17 mouse cellular contexts compared by ENCODE assay signal in the genomic region with DNA sequence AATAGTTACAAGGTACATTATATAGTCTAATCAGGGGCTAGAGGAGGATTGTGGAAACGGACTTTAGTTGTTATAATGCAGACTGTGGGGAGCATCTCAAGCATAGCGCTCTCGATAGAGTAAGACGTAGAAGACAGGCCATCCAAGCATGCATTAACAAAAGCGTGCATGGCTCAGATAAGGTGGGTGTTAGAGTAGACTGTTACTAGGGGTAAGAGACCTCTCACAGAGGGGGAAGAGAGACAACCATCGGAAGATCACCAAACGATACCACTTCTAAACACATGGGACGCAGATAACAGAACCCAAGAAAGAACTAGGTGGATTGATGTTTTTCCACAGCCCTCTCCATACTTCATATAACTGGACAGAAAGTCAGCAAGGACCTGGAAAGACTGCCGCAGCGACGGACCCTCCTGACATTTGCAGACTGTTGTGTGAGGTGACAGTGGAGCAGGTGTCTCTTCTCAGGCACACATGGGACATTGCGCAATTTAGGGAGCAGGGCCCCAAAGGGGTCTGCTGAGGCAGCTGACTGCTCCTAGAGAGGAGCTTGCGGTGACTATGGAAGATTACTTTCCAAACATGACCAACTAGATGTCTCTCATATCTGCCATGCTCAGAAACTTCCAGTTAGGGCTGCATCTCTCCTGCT. TPM values are rescaled to one million over a fixed set of nuclear protein-coding genes. Genes with fewer than 3 reads are reported as not detected.
A peak's percentile ranks its signal among the peaks of the same experiment; 100 is the strongest.
DNase-seq lines count a peak whose midpoint lies in the region; ATAC-seq and TF ChIP-seq lines count a peak whose summit lies in the region.
"Had no signal": no experiment of that assay in that cellular context is flagged by ENCODE, and none has a peak within 500 bp of the region (broad histone marks: within the 10 kb centered on the region; RNA-seq: fewer than 3 reads in every experiment).

No protein-coding gene starts in this region.

- ATAC-seq in liver, embryonic 12.5 days, result peak; percentile 57; the same call in 1 of the 2 replicates
- ATAC-seq in liver, postnatal 0 days, result no peak
- ATAC-seq in liver, embryonic 13.5 days (ENCODE audit: low read depth), result peak; percentile 61

- H3K4me1 ChIP-seq in liver, embryonic 12.5 days, result peaks cover 38% of the 10 kb centered on the region
- H3K4me1 ChIP-seq in liver, postnatal 0 days (ENCODE audit: insufficient read depth), result no peaks in the 10 kb centered on the region
- peaks cover 44% of the 10 kb centered on the region for H3K4me1 ChIP-seq in liver, embryonic 13.5 days (replicated peaks)
- H3K4me1 ChIP-seq: embryonic facial prominence, embryonic 12.5 days had no signal

- WGBS in liver, embryonic 12.5 days (ENCODE audit: insufficient replicate concordance), result 49% methylated on average over 13 of the region's 13 CpGs
- WGBS in liver, postnatal 0 days (ENCODE audit: insufficient replicate concordance), result 71% methylated on average over 13 of the region's 13 CpGs
- 52% methylated on average over 13 of the region's 13 CpGs for WGBS in liver, embryonic 13.5 days (ENCODE audit: insufficient replicate concordance)

- H3K27ac ChIP-seq in liver, embryonic 12.5 days, result no peak overlapping the region
- H3K27ac ChIP-seq in liver, postnatal 0 days (ENCODE audit: low read depth), result no peak overlapping the region
- H3K27ac ChIP-seq in liver, embryonic 13.5 days, result no peak overlapping the region
- H3K27ac ChIP-seq: embryonic facial prominence, embryonic 12.5 days; heart, embryonic 13.5 days; hindbrain, embryonic 12.5 days had no signal

- H3K79me3 ChIP-seq in C2C12 (ENCODE audit: low read depth), result no peaks in the 10 kb centered on the region

- TF ChIP-seq CTCF in liver, postnatal 0 days (IDR thresholded peaks at IDR 0.05; ENCODE audit: low read depth), result no peak
- TF ChIP-seq CTCF in C2C12 (IDR thresholded peaks at IDR 0.05; ENCODE audit: control insufficient read depth, insufficient read depth, insufficient read length), result no peak

- DNase-seq in heart, adult 11 months, result peak; percentile 77
- DNase-seq in heart, adult 18-20 months, result no peak
- no peak for DNase-seq in liver, postnatal 0 days
- DNase-seq in liver, embryonic 13.5 days, result no peak
- DNase-seq in spleen, postnatal 36 days (ENCODE audit: low spot score in 2 of 2), result no peak
- DNase-seq in cerebellum, postnatal 36 days, result no peak
- DNase-seq: adrenal gland, adult 8-10 months; adrenal gland, postnatal 36 days; B cell, adult 2 months; cerebellum, postnatal 10 days; gastrocnemius, postnatal 10 days; heart, postnatal 4 days had no signal

- no peak overlapping the region for H3K9ac ChIP-seq in liver, embryonic 12.5 days
- no peak overlapping the region for H3K9ac ChIP-seq in liver, postnatal 0 days (replicated peaks)
- no peak overlapping the region for H3K9ac ChIP-seq in liver, embryonic 13.5 days
- H3K9ac ChIP-seq: embryonic facial prominence, embryonic 12.5 days; heart, embryonic 13.5 days; hindbrain, embryonic 12.5 days had no signal

- no peaks in the 10 kb centered on the region for H3K9me3 ChIP-seq in liver, embryonic 12.5 days (replicated peaks)
- no peaks in the 10 kb centered on the region for H3K9me3 ChIP-seq in liver, postnatal 0 days (ENCODE audit: low read length)
- no peaks in the 10 kb centered on the region for H3K9me3 ChIP-seq in liver, embryonic 13.5 days (replicated peaks)
- H3K9me3 ChIP-seq: embryonic facial prominence, embryonic 12.5 days; heart, embryonic 13.5 days; hindbrain, embryonic 12.5 days had no signal

- H3K4me3 ChIP-seq in liver, embryonic 12.5 days, result no peak overlapping the region
- no peak overlapping the region for H3K4me3 ChIP-seq in liver, postnatal 0 days (ENCODE audit: low read depth, low read length)
- no peak overlapping the region for H3K4me3 ChIP-seq in C2C12 (ENCODE audit: insufficient read depth, poor library complexity, severe bottlenecking)
- no peak overlapping the region for H3K4me3 ChIP-seq in liver, embryonic 13.5 days (replicated peaks)
- H3K4me3 ChIP-seq: embryonic facial prominence, embryonic 12.5 days; heart, embryonic 13.5 days; hindbrain, embryonic 12.5 days had no signal

- H3ac ChIP-seq in C2C12 (ENCODE audit: control insufficient read depth, insufficient read length, low read depth), result no peak overlapping the region

- TF ChIP-seq EP300 in liver, postnatal 0 days (IDR thresholded peaks at IDR 0.05; ENCODE audit: low read depth), result no peak

- no peak overlapping the region for H3K4me2 ChIP-seq in liver, embryonic 12.5 days
- H3K4me2 ChIP-seq in liver, postnatal 0 days (ENCODE audit: low read depth, low read length), result no peak overlapping the region
- no peak overlapping the region for H3K4me2 ChIP-seq in liver, embryonic 13.5 days
- H3K4me2 ChIP-seq: heart, embryonic 13.5 days; hindbrain, embryonic 12.5 days had no signal

- H3K79me2 ChIP-seq in C2C12 (ENCODE audit: control insufficient read depth, insufficient read depth), result no peaks in the 10 kb centered on the region

- H3K36me3 ChIP-seq in liver, embryonic 12.5 days, result no peaks in the 10 kb centered on the region
- no peaks in the 10 kb centered on the region for H3K36me3 ChIP-seq in liver, postnatal 0 days (replicated peaks; ENCODE audit: insufficient read depth, low read length)
- no peaks in the 10 kb centered on the region for H3K36me3 ChIP-seq in C2C12 (ENCODE audit: control insufficient read depth, insufficient read depth)
- H3K36me3 ChIP-seq in liver, embryonic 13.5 days, result no peaks in the 10 kb centered on the region
- H3K36me3 ChIP-seq: embryonic facial prominence, embryonic 12.5 days; heart, embryonic 13.5 days; hindbrain, embryonic 12.5 days had no signal

- H3K27me3 ChIP-seq in liver, embryonic 12.5 days (replicated peaks), result peaks cover 13% of the 10 kb centered on the region; the same call in 1 of the 2 replicates
- H3K27me3 ChIP-seq in liver, postnatal 0 days (ENCODE audit: insufficient read depth, low read length), result no peaks in the 10 kb centered on the region
- H3K27me3 ChIP-seq in C2C12 (ENCODE audit: control insufficient read depth, insufficient read depth, insufficient read length), result peaks cover 14% of the 10 kb centered on the region
- 0 out of 2 replicates have a peak, but pooled peaks cover 6% of the 10 kb centered on the region for H3K27me3 ChIP-seq in liver, embryonic 13.5 days
- H3K27me3 ChIP-seq: embryonic facial prominence, embryonic 12.5 days; heart, embryonic 13.5 days; hindbrain, embryonic 12.5 days had no signal

TF ChIP-seq in C2C12, 6 proteins besides CTCF, POLR2A, EP300 and RAD21:
- TF ChIP-seq MYOG (IDR thresholded peaks at IDR 0.05; ENCODE audit: control insufficient read depth, extremely low read depth, insufficient read length) (no peak), CEBPB (IDR thresholded peaks at IDR 0.05; ENCODE audit: low read depth) (peak; percentile 39)

RNA-seq across cellular contexts. Expression of gene Spon2, which starts 15.6 kb away (rescaled TPM):
- 1 to 10 TPM; 4.3 to 5.6 TPM for total RNA-seq in heart, adult 18-20 months (2021)
- polyA plus RNA-seq in liver, embryonic 12.5 days (2016; fragmentation: Nextera tagmentation; extraction: Ambion mirVana), result 4.8 and 5.4 TPM in 2 replicates
- polyA plus RNA-seq in liver, postnatal 0 days (2015; fragmentation: Nextera tagmentation; extraction: Ambion mirVana), result 12.6 and 19.7 TPM in 2 replicates
- 1.4 TPM for polyA plus RNA-seq in C2C12 (2012; fragmentation: generic; extraction: Trizol)
- polyA plus RNA-seq in liver, embryonic 13.5 days (2015; fragmentation: Nextera tagmentation; extraction: Ambion mirVana), result 6.8 and 7.2 TPM in 2 replicates
